Mouse (Mus musculus) forebrain, embryonic 10.5 days (tissue): ENCODE measurements at regions not wholly inside any gene's neighbourhood (a gene's known extent, or its start where the extent isn't known, plus 50 kb on each side); places are given as distances from the start of the nearest gene placed in this dataset.

Source experiments
- DNase-seq: peaks from one replicate; pipeline ENCODE4 v3.0.0-alpha.2; 2017; ENCODE audit warnings: low spot score; ENCODE audit errors: extremely low spot score
- H3K27ac ChIP-seq: fragments of 300-500 bp; sonication (generic); 2 replicates; pipeline ENCODE4 v1.5.1; 2016; ENCODE audit warnings: mild to moderate bottlenecking
- H3K27me3 ChIP-seq: fragments of 300-500 bp; sonication (generic); 2 replicates; pipeline ENCODE4 v1.6.1; 2016; ENCODE audit warnings: mild to moderate bottlenecking; ENCODE audit not compliant: poor library complexity, severe bottlenecking
- H3K36me3 ChIP-seq: fragments of 300-500 bp; sonication (generic); replicated peaks from 2 replicates; pipeline ENCODE4 v1.6.1; 2016; ENCODE audit warnings: mild to moderate bottlenecking, moderate library complexity
- H3K4me1 ChIP-seq: fragments of 300-500 bp; sonication (generic); 2 replicates; pipeline ENCODE4 v1.6.1; 2016
- H3K4me3 ChIP-seq: fragments of 300-500 bp; sonication (generic); 2 replicates; pipeline ENCODE4 v1.5.1; 2016; ENCODE audit warnings: mild to moderate bottlenecking, moderate library complexity
- H3K9me3 ChIP-seq: fragments of 300-500 bp; sonication (generic); 2 replicates; pipeline ENCODE4 v1.6.1; 2016; ENCODE audit warnings: mild to moderate bottlenecking, moderate library complexity
- WGBS: fragments of 180-500 bp; shearing (Covaris S2); methylation state at CpG from one replicate; pipeline ENCODE4 v1.1.7; 2016; 5-methylcytosine and 5-hydroxymethylcytosine counted together

DNA sequence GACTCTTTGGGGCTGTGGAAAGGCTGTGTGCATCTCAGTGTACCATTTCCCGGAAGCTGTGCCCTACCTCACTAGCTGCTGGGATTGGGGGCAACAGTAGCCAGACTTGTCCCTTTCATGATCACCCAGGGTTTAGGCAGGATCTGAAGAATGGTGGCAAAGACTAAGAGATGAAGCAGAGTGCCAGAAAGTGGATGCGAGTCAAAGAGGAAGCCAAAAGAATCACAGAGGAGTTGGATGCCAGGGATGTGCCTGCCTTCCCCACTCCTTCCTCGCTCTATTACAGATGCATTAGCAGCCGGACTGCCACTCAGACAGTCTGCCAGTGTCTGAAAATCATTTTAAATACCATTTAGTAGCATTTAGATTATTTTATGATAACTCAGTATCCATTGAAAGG, 271.5 kb upstream of the Slc24a2 start:
- H3K36me3 ChIP-seq: no peaks in the 10 kb centered on the region
- H3K4me1 ChIP-seq: no peaks in the 10 kb centered on the region
- H3K4me3 ChIP-seq: no peak overlapping the region
- no peaks in the 10 kb centered on the region for H3K27me3 ChIP-seq
- no peaks in the 10 kb centered on the region for H3K9me3 ChIP-seq
- WGBS: 88% methylated on average over 4 of the region's 4 CpGs
- no peak for DNase-seq
- H3K27ac ChIP-seq: no peak overlapping the region

DNA sequence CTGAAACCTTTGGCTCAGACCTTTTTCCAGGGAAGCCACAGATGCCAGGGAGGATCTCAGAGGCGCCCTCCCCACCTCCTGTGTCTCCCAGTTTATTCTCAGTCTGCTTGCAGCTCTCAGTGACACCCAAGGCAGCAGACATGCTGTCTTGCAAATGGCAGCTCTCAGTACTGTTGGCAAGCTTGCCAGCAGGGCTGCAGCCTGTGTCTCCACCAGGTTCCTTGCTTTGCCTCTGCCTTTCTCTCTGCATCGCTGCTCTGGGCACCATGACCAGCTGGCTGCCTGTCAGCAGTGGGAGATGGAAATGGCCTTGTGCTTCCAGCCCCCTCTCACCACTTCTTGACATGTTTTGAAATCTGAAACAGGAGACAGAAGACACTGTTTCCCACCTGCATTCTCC, 270.2 kb upstream of the Slc24a2 start:
- Histone ChIP-seq H3K9me3 (no peaks in the 10 kb centered on the region), H3K4me1 (no peaks in the 10 kb centered on the region), H3K36me3 (no peaks in the 10 kb centered on the region), H3K27ac (no peak overlapping the region), H3K27me3 (no peaks in the 10 kb centered on the region), H3K4me3 (no peak overlapping the region)
- WGBS: 77% methylated on average over 2 of the region's 2 CpGs
- no peak for DNase-seq

DNA sequence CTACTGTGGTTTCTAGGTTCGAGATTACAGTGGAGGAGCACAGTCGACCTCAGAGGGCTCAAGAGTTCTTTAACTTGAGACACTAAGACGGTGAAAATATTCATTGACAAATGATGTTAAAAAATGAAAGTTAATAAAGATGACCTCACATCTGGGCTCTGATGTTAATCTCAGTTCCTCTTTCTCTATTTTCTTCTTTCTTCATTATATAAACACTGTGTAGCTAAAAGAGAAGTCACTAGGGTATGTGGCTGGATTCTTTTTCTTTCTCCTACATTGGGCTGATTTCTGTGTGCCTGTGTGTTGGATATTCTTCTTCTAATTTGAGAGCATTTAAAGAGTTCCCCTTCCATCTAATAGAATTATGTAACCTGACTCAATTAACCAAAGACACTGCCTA, 257.5 kb upstream of the Slc24a2 start:
- WGBS: 89% methylated on average over 3 of the region's 3 CpGs

DNA sequence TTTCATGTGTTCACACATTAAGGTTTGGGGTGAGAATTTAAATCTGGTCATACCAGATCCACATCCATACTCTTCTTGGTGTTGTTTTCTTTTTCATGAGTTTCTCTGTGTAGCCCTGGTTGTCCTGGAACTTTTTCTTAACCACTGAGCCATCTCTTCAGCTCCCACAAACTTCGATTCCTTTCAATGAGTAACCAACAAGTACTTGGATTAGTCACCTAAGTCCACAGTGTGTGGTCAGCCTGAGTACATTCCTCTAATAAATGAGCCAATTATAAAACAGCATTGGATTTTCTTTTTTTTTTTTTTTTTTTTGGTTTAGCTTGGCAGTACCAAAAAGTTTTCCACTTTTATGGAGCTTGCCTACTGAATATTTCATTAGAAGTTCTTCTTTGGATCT, 245.3 kb upstream of the Slc24a2 start:
- WGBS: 75% methylated on average over 1 of the region's 1 CpGs
- H3K36me3 ChIP-seq: no peaks in the 10 kb centered on the region
- H3K27me3 ChIP-seq: no peaks in the 10 kb centered on the region
- DNase-seq: no peak
- no peaks in the 10 kb centered on the region for H3K9me3 ChIP-seq
- H3K27ac ChIP-seq: no peak overlapping the region
- H3K4me3 ChIP-seq: no peak overlapping the region
- peaks cover 24% of the 10 kb centered on the region for H3K4me1 ChIP-seq

More for the DNA sequence above, 257.5 kb upstream of the Slc24a2 start:
- Histone ChIP-seq H3K4me1 (peaks cover 5% of the 10 kb centered on the region), H3K27me3 (no peaks in the 10 kb centered on the region), H3K36me3 (no peaks in the 10 kb centered on the region), H3K27ac (no peak overlapping the region), H3K4me3 (no peak overlapping the region), H3K9me3 (no peaks in the 10 kb centered on the region)
- no peak for DNase-seq

DNA sequence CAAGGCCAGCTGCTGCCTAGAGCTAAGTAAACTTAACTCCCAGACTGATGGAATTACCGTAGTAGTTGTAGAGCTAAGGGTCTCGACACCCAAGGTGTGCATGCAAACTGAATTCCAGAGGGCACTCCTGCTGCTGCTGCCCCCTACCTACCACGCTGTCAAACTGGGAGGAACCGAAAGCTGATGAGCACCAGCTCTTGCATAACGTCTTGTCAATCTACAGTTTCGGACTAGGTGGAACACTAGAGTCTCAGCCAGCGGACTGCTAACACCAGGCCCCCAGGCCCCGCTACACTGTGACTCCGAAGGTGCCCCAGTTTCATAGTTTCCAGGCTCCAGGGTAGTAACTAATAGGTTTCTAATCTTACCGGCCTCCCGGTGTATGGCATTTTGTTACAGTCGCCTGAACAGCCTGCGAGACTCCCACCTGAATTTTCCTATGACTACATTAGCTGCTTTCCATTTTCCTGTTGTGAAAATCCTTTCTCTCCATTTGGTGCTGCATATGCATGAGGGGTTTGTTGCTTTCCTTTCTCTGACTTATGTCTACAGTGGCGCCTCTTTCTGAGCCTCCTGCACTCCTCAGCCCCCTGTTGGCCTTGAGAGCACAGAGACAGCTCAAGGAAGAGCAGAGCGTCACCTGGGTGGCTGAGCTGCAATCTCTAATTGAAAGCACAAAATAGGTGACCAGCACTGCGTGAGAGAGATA, 243.2 kb upstream of the Slc24a2 start:
- no peaks in the 10 kb centered on the region for H3K27me3 ChIP-seq

DNA sequence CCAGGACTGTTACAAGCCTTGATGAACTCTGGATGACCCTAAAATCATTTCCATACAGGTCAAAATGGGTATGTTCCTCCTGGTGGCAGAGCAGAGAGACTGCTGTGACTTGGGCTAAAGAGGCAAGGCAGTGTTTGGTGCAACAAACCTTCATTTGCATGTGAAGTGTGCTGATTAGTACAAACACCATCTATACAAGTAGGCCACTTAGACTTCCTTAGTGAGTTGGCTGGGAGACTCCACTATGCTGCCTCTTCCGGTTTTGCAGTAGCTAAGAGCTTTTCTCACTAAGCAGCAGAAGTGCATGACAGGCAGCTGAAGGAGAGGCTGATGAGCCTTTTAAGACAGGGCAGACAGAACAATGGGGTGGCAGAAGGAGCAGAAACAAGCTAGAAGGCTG, 242.5 kb upstream of the Slc24a2 start:
- no peak overlapping the region for H3K4me3 ChIP-seq
- H3K9me3 ChIP-seq: no peaks in the 10 kb centered on the region
- no peaks in the 10 kb centered on the region for H3K27me3 ChIP-seq
- WGBS: 73% methylated on average over 1 of the region's 1 CpGs
- H3K4me1 ChIP-seq: peaks cover 24% of the 10 kb centered on the region
- DNase-seq: no peak
- H3K36me3 ChIP-seq: no peaks in the 10 kb centered on the region
- no peak overlapping the region for H3K27ac ChIP-seq

More for the DNA sequence above, 243.2 kb upstream of the Slc24a2 start:
- DNase-seq: no peak
- 90% methylated on average over 16 of the region's 16 CpGs for WGBS
- Histone ChIP-seq H3K36me3 (no peaks in the 10 kb centered on the region), H3K4me1 (peaks cover 24% of the 10 kb centered on the region), H3K9me3 (no peaks in the 10 kb centered on the region), H3K27ac (no peak overlapping the region), H3K4me3 (no peak overlapping the region)

- Histone ChIP-seq H3K27ac (no peak overlapping the region), H3K9me3 (no peaks in the 10 kb centered on the region), H3K27me3 (no peaks in the 10 kb centered on the region), H3K4me3 (no peak overlapping the region), H3K36me3 (no peaks in the 10 kb centered on the region), H3K4me1 (peaks cover 24% of the 10 kb centered on the region)
- DNase-seq: no peak
- WGBS: 75% methylated on average over 5 of the region's 5 CpGs
Observed at GRCm38 (mm10) chr4:87471385-87471784, 241.1 kb upstream of the Slc24a2 start.

- no peak for DNase-seq
- H3K4me1 ChIP-seq: peaks cover 18% of the 10 kb centered on the region
- no peaks in the 10 kb centered on the region for H3K36me3 ChIP-seq
- H3K27me3 ChIP-seq: no peaks in the 10 kb centered on the region
- no peak overlapping the region for H3K27ac ChIP-seq
- no peak overlapping the region for H3K4me3 ChIP-seq
- H3K9me3 ChIP-seq: no peaks in the 10 kb centered on the region
Observed at GRCm38 (mm10) chr4:87467600-87467999, 237.3 kb upstream of the Slc24a2 start.

DNA sequence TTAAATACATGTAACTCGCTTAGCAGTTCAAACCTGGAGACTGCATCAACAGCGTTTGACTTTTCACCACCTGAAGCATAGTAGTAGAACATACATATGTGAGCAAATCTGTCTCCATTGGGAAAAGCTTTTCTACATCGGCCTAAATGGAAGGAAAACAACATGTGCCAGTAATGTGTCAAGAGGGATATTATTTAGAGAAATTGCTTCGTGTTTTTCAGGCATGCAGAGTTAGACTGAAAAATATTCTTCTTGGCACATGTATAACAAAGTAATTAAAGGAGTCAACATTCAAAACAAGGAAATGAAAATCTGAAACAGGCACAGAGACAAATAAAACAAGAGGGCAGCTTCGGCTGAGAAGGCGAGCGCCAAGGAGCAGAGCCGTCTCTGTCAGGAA, 236.7 kb upstream of the Slc24a2 start:
- Histone ChIP-seq H3K36me3 (no peaks in the 10 kb centered on the region), H3K4me1 (peaks cover 13% of the 10 kb centered on the region), H3K27me3 (no peaks in the 10 kb centered on the region), H3K27ac (no peak overlapping the region), H3K4me3 (no peak overlapping the region), H3K9me3 (no peaks in the 10 kb centered on the region)
- WGBS: 89% methylated on average over 8 of the region's 8 CpGs
- DNase-seq: no peak

DNA sequence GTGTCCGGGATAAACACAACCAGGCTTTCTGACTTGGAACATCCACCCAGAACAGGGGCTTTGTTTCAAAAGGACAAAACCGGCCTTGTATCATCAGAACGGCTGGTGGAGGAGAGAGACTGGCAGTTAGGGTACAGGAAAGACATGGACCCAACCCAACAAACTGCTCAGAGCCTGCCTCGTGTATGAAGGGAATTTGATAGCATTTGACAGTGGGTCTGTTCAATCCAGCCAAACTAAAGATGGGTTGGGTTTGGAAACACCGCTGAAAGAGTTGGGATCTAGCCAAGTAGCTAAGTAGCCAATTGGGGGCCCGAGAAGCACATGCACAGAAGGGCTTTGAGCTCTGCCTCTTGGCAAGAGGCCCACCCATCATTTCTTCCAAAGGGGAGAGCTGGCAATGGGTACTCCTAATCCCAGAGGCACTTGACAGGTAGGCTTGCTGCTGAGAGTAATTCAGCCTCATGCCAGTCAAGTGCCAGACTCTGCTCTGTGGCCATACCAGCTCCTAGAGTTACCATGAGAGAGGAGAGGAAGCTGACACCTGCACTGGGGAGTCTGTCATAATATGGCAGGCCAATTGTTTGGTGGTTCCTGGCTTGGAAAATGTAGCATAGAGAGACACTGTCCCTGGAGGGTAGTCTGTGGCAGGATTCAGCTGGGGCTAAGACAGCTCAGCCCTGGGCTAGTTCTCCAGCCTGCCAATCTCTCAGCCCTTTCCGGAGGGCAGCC, 231.1 kb upstream of the Slc24a2 start:
- Histone ChIP-seq H3K36me3 (no peaks in the 10 kb centered on the region), H3K4me3 (no peak overlapping the region), H3K9me3 (no peaks in the 10 kb centered on the region), H3K27ac (no peak overlapping the region), H3K27me3 (no peaks in the 10 kb centered on the region), H3K4me1 (no peaks in the 10 kb centered on the region)
- 78% methylated on average over 7 of the region's 7 CpGs for WGBS
- DNase-seq: no peak

DNA sequence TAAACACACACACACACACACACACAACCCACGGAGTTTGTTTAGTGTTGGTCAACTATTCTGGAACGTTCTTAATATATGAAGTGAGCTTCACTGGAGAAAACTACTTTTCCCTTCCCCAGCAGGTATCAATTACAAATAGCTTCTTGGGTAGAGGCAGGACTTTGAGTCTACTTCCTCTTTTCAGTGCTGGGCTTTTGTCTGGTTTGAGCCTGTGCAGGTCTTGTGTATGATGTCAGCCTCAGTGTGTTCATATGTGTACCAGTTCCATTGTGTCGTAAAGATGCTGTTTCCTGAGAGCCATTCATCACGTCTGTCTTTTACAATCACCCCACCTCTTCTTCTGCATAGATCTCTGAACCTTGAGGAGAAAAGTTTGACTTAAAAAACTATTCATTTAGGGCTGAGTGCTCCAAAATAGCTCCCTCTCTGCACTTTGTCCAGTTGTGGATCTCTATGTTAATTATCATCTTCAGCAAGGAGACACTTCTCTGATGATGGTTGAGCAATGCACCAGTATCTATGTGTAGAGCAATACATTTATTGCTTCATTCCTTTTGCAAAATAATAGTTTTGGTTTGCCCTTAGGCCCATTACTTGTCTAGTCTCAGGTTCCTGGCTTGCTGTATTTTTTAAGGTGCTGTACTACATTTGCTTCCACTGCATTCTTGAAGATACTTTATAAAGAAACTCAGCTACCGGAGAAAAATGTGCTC, 225.7 kb upstream of the Slc24a2 start:
- Histone ChIP-seq H3K27me3 (no peaks in the 10 kb centered on the region), H3K36me3 (no peaks in the 10 kb centered on the region), H3K27ac (no peak overlapping the region), H3K9me3 (no peaks in the 10 kb centered on the region), H3K4me1 (no peaks in the 10 kb centered on the region), H3K4me3 (no peak overlapping the region)
- 88% methylated on average over 5 of the region's 5 CpGs for WGBS
- DNase-seq: no peak

GRCm38 (mm10) chr4:87452122-87452521, 221.8 kb upstream of the Slc24a2 start:
- Histone ChIP-seq H3K36me3 (no peaks in the 10 kb centered on the region), H3K9me3 (no peaks in the 10 kb centered on the region), H3K4me3 (no peak overlapping the region), H3K27me3 (no peaks in the 10 kb centered on the region), H3K4me1 (no peaks in the 10 kb centered on the region), H3K27ac (no peak overlapping the region)
- DNase-seq: no peak
- 84% methylated on average over 2 of the region's 2 CpGs for WGBS

- no peak for DNase-seq
- no peaks in the 10 kb centered on the region for H3K4me1 ChIP-seq
- H3K4me3 ChIP-seq: no peak overlapping the region
- H3K27me3 ChIP-seq: no peaks in the 10 kb centered on the region
- 87% methylated on average over 5 of the region's 5 CpGs for WGBS
- H3K9me3 ChIP-seq: no peaks in the 10 kb centered on the region
- no peaks in the 10 kb centered on the region for H3K36me3 ChIP-seq
- no peak overlapping the region for H3K27ac ChIP-seq
Observed at GRCm38 (mm10) chr4:87451251-87451650, 221.0 kb upstream of the Slc24a2 start.
